Mouse (Mus musculus) intestine, embryonic 16.5 days (tissue): ENCODE measurements at regions not wholly inside any gene's neighbourhood (a gene's known extent, or its start where the extent isn't known, plus 50 kb on each side); places are given as distances from the start of the nearest gene placed in this dataset.
"Not testable (repeated sequence)": the region's sequence is repeated elsewhere in the genome, so short reads cannot be mapped to it uniquely, and the experiment has no call there.

Experiments
- ATAC-seq: fragments of 200-750 bp; cut with Nextera tagmentation; 2 replicates; pipeline ENCODE4 v1.8.0; 2017; ENCODE audit warnings: moderate TSS enrichment, moderate library complexity
- H3K27ac ChIP-seq: fragments of 300-500 bp; sonication (generic); 2 replicates; pipeline ENCODE4 v1.5.1; 2014; ENCODE audit warnings: mild to moderate bottlenecking, low read length
- H3K27me3 ChIP-seq: fragments of 300-500 bp; sonication (generic); replicated peaks from 2 replicates; pipeline ENCODE4 v1.6.1; 2014; ENCODE audit warnings: low read length, control low read depth, mixed read lengths; ENCODE audit not compliant: control insufficient read depth, insufficient read depth
- H3K36me3 ChIP-seq: fragments of 300-500 bp; sonication (generic); 2 replicates; pipeline ENCODE4 v1.6.1; 2014; ENCODE audit warnings: low read length, control low read depth; ENCODE audit not compliant: control insufficient read depth, insufficient read depth
- H3K4me1 ChIP-seq: fragments of 300-500 bp; sonication (generic); 2 replicates; pipeline ENCODE4 v1.6.1; 2014; ENCODE audit warnings: low read length, control low read depth, mixed read lengths; ENCODE audit not compliant: control insufficient read depth, insufficient read depth
- H3K4me2 ChIP-seq: fragments of 300-500 bp; sonication (generic); 2 replicates; pipeline ENCODE4 v1.6.1; 2014; ENCODE audit warnings: low read depth, low read length, control low read depth
- H3K4me3 ChIP-seq: fragments of 300-500 bp; sonication (generic); 2 replicates; pipeline ENCODE4 v1.5.1; 2014; ENCODE audit warnings: mild to moderate bottlenecking, low read length
- H3K9ac ChIP-seq: fragments of 300-500 bp; sonication (generic); 2 replicates; pipeline ENCODE4 v1.6.1; 2014; ENCODE audit warnings: low read depth, low read length
- H3K9me3 ChIP-seq: fragments of 300-500 bp; sonication (generic); 2 replicates; pipeline ENCODE4 v1.6.1; 2016; ENCODE audit warnings: low read length, control low read depth; ENCODE audit not compliant: control insufficient read depth
- WGBS: fragments of 180-500 bp; shearing (Covaris S2); extraction: QIAGEN DNeasy Blood & Tissue Kit; methylation state at CpG from one replicate; pipeline ENCODE4 v1.1.7; 2014; 5-methylcytosine and 5-hydroxymethylcytosine counted together

GRCm38 (mm10) chr16:50788702-50789101, 197.7 kb upstream of the Ccdc54 start:
- Histone ChIP-seq H3K36me3 (no peaks in the 10 kb centered on the region), H3K9me3 (no peaks in the 10 kb centered on the region), H3K27me3 (no peaks in the 10 kb centered on the region), H3K9ac (no peak overlapping the region), H3K4me1 (no peaks in the 10 kb centered on the region), H3K27ac (no peak overlapping the region), H3K4me2 (no peak overlapping the region), H3K4me3 (no peak overlapping the region)
- no peak for ATAC-seq
- 92% methylated on average over 4 of the region's 4 CpGs for WGBS

- no peaks in the 10 kb centered on the region for H3K9me3 ChIP-seq
- no peaks in the 10 kb centered on the region for H3K4me1 ChIP-seq
- H3K36me3 ChIP-seq, result no peaks in the 10 kb centered on the region
- ATAC-seq, result no peak
- WGBS, result 71% methylated on average over 3 of the region's 3 CpGs
- H3K4me2 ChIP-seq, result no peak overlapping the region
- no peak overlapping the region for H3K9ac ChIP-seq
- no peak overlapping the region for H3K4me3 ChIP-seq
- no peak overlapping the region for H3K27ac ChIP-seq
- no peaks in the 10 kb centered on the region for H3K27me3 ChIP-seq
These were observed 195.2 kb upstream of the Ccdc54 start for GRCm38 (mm10) chr16:50786199-50786598.

DNA sequence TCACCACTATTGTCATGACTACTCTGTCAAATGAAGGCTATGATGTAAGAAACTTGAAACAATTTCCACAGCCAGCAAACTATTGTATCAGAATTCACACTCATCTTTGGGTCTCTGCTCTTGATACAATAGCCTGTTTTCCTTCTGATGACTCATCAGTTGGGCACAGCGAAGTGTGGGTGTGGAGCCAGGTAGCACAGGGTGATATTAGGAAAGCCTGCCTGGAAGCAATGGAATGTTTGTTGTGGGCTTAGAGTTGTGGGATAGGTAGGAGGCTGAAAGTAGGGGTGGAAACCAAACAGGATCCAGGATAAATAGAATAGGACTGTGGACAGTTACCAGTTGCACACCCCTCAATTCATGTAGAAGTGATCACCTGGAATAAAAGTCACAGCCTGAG, 194.4 kb upstream of the Ccdc54 start:
- H3K27me3 ChIP-seq, result no peaks in the 10 kb centered on the region
- H3K4me2 ChIP-seq, result no peak overlapping the region
- H3K9me3 ChIP-seq, result no peaks in the 10 kb centered on the region
- no peak for ATAC-seq
- H3K9ac ChIP-seq, result no peak overlapping the region
- H3K4me1 ChIP-seq, result no peaks in the 10 kb centered on the region
- no peaks in the 10 kb centered on the region for H3K36me3 ChIP-seq
- no peak overlapping the region for H3K4me3 ChIP-seq
- H3K27ac ChIP-seq, result no peak overlapping the region
- 71% methylated on average over 1 of the region's 1 CpGs for WGBS

DNA sequence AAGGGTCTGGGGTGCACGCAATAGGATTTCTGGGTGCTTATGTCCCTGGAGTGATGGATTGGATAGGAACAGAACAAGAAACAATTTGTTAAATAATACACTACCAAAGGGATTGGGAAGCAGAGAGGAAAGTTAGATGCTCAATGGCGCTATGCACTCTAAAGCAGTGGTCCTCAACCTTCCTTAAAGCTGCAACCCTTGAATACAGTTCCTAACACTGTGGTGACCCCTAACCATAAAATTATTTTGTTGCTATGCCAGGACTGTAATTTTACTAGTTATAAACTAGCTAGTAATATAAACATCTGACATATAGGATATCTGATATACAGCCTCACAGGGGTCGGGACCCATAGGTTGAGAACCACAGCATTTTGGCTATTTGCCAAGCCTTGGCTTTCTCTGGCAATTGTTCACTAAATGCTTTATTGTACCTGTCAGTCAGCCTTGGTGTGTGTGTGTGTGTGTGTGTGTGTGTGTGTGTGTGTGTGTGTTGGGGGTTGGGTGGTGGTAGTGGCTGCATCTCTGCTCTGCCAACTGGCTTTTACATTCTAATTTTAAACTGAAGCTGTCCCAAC, 193.8 kb upstream of the Ccdc54 start:
- no peaks in the 10 kb centered on the region for H3K9me3 ChIP-seq
- no peak overlapping the region for H3K4me3 ChIP-seq
- no peaks in the 10 kb centered on the region for H3K4me1 ChIP-seq
- no peak overlapping the region for H3K9ac ChIP-seq
- no peak overlapping the region for H3K27ac ChIP-seq
- H3K4me2 ChIP-seq, result no peak overlapping the region
- H3K27me3 ChIP-seq, result no peaks in the 10 kb centered on the region
- ATAC-seq, result no peak
- WGBS, result 76% methylated on average over 3 of the region's 3 CpGs
- no peaks in the 10 kb centered on the region for H3K36me3 ChIP-seq

GRCm38 (mm10) chr16:50783784-50784650, 193.1 kb upstream of the Ccdc54 start:
- ATAC-seq, result no peak

DNA sequence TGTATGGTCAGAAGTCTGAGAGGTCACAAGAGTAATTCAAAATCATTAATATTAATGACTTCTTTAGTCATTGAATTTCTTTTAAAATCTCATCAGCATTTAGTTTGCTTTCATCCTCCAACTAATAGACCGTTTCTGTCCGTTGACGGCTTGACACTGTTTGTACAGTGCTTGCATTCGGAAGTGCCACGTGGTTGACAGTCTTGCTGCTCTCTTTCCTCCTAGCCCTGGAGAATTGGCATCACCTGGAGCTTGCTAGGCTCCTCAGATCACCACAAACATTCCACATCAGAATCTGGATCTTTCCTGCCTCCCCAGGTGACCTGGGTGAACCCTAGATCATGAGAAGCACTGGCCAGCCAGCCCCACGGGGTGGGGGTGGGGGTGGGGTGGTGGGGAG, 192.3 kb upstream of the Ccdc54 start:
- H3K4me2 ChIP-seq, result no peak overlapping the region
- no peaks in the 10 kb centered on the region for H3K9me3 ChIP-seq
- H3K27ac ChIP-seq, result no peak overlapping the region
- H3K36me3 ChIP-seq, result no peaks in the 10 kb centered on the region
- WGBS, result 39% methylated on average over 6 of the region's 6 CpGs
- ATAC-seq, result no peak
- H3K4me1 ChIP-seq, result peaks cover 6% of the 10 kb centered on the region; the same call in 1 of the 2 replicates
- no peak overlapping the region for H3K4me3 ChIP-seq
- H3K27me3 ChIP-seq, result no peaks in the 10 kb centered on the region
- no peak overlapping the region for H3K9ac ChIP-seq

More at GRCm38 (mm10) chr16:50783784-50784650, 193.1 kb upstream of the Ccdc54 start:
- Histone ChIP-seq H3K36me3 (no peaks in the 10 kb centered on the region), H3K4me1 (peaks cover 6% of the 10 kb centered on the region; the same call in 1 of the 2 replicates), H3K27me3 (no peaks in the 10 kb centered on the region), H3K9me3 (no peaks in the 10 kb centered on the region), H3K9ac (no peak overlapping the region), H3K4me3 (no peak overlapping the region), H3K4me2 (no peak overlapping the region), H3K27ac (no peak overlapping the region)
- 55% methylated on average over 20 of the region's 20 CpGs for WGBS

DNA sequence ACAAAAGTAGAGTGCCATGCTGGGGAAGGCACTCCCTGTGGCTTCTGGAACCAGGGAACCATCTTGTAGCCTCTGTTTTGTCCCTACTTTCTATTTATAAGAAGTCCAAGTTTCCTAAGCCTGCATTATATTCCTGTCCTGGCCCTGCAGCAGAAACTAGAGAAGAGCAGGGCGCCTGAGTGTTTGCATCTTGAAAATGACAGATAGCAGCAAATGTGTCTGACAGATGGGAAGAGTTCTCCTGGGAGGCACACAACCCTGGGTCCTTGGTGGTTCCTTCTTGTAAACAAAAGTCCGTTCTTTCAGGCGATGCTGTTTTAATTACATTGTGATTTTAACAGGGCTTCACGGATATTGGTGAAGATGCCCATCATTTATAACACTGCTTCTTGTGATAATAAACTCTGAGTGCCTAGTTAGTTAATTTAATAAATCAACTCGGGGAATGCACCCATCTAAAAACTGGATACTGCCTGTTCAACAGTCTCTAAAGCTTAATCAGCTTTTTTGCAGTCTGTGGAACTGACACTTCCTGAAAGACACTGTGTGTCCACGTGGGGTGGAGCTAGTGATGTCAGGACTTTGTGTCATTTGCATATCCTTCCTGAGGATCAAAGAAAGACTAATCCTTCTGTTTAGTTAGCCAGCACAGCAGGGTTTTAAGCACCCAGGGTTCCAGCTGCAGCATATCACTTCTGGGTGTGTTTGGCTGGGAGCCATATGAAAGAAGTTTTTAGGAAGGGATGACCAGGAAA, 188.3 kb upstream of the Ccdc54 start:
- Histone ChIP-seq H3K27me3 (no peaks in the 10 kb centered on the region), H3K36me3 (no peaks in the 10 kb centered on the region), H3K4me2 (no peak overlapping the region), H3K27ac (no peak overlapping the region), H3K4me3 (no peak overlapping the region), H3K9me3 (no peaks in the 10 kb centered on the region), H3K4me1 (peaks cover 6% of the 10 kb centered on the region; the same call in 1 of the 2 replicates), H3K9ac (no peak overlapping the region)
- ATAC-seq, result no peak
- WGBS, result 19% methylated on average over 6 of the region's 6 CpGs

GRCm38 (mm10) chr16:50774699-50775098, 183.7 kb upstream of the Ccdc54 start:
- not testable (repeated sequence) for ATAC-seq, H3K27ac ChIP-seq, H3K4me1 ChIP-seq, H3K36me3 ChIP-seq, H3K9ac ChIP-seq, H3K4me2 ChIP-seq, H3K9me3 ChIP-seq, H3K4me3 ChIP-seq, H3K27me3 ChIP-seq
- WGBS, result 93% methylated on average over 12 of the region's 12 CpGs

GRCm38 (mm10) chr16:50766055-50766770, 175.3 kb upstream of the Ccdc54 start:
- 80% methylated on average over 11 of the region's 11 CpGs for WGBS
- no peaks in the 10 kb centered on the region for H3K4me1 ChIP-seq
- ATAC-seq, result no peak
- no peak overlapping the region for H3K27ac ChIP-seq
- no peaks in the 10 kb centered on the region for H3K9me3 ChIP-seq
- H3K36me3 ChIP-seq, result no peaks in the 10 kb centered on the region
- H3K4me3 ChIP-seq, result no peak overlapping the region
- H3K9ac ChIP-seq, result no peak overlapping the region
- no peak overlapping the region for H3K4me2 ChIP-seq
- no peaks in the 10 kb centered on the region for H3K27me3 ChIP-seq
